Mouse (Mus musculus): ENCODE results near the gene Cabp2.
"Not testable (repeated sequence)": the region's sequence is repeated elsewhere in the genome, so short reads cannot be mapped to it uniquely, and the experiment has no call there.

Gene Cabp2

DNA sequence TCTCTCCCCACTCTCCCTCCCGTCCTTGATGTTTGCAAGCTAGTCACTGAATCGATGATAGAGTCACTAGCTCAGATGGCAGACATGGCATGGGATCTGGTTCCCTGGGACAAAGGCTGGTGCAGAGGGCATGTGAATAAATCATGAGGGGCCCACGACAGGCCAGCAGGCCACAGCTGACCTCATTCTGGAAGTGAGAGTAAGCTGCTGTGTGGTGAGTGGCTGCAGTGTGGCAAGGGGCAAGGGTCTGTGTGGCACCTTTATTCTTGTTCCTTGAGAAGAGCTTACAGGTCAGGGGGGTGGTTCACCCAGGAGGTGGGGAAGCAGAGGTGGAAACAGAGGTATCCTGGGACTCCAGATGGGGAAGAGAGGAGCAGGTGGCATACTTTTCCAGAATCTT is at the start of gene Cabp2:
Cabp2 (plus strand) TSS at position 185 of the 400 bp plus-strand sequence.
- in situ Hi-C loops (cut with MboI, MseI) = no loop called here

DNA sequence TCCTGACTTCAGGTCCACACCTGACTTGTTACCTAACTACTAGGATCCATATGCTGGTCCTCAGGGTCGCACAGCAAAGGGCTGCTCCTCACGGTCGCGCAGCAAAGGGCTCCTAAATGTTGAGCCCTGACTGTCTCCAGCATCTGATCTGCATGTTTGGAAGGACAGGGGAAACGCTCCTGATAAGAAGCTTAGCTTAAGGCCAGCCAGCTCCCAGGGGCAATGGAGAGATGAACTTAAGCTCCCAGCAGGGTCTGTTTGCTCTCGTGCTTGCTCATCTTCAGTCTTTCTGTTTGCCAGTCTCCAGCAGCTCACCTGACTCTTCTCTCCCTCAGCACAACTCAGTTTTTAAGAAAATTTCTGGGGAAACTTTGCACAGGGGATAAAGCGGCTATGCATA is 48.7 kb upstream of the Cabp2 start:
- in situ Hi-C loops (cut with MboI, MseI) = no loop called here

DNA sequence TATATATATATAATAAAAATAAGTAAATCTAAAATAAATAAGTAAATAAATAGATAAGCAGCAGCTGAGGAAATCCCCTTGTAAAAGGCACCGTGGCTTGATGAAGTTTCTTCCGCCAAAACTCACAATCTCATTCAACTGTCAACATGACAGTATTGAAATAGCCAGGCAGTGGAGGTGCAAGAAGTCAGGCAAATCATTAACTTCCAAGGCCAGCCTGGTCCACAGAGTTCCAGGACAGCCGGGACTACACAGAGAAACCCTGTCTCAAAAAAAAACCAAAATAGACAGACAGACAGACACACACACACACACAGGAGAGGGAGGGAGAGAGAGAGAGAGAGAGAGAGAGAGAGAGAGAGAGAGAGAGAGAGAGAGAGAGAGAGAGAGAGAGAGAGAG is 48.1 kb upstream of the Cabp2 start:
- in situ Hi-C loops (cut with MboI, MseI) = no loop called here

DNA sequence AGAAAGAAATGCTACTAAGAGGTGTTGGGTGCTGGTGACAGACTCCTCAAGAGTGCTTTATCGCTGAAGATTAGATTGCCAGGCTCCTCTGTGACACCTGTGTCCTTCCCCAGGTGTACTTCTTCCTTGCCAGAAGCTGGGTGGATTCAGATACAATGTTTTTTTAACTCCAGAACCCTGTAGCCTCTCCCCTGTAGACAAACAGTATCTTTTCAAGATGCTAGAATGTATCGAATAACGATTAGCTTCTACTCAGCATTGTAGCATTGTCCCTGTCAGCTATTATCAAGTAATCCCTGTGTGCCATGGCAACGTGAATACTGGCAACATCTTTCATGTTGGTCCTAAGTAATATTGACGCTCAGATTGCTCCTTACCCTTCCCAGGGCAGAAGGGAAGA is 47.6 kb upstream of the Cabp2 start:
- in situ Hi-C loops (cut with MboI, MseI) = no loop called here

DNA sequence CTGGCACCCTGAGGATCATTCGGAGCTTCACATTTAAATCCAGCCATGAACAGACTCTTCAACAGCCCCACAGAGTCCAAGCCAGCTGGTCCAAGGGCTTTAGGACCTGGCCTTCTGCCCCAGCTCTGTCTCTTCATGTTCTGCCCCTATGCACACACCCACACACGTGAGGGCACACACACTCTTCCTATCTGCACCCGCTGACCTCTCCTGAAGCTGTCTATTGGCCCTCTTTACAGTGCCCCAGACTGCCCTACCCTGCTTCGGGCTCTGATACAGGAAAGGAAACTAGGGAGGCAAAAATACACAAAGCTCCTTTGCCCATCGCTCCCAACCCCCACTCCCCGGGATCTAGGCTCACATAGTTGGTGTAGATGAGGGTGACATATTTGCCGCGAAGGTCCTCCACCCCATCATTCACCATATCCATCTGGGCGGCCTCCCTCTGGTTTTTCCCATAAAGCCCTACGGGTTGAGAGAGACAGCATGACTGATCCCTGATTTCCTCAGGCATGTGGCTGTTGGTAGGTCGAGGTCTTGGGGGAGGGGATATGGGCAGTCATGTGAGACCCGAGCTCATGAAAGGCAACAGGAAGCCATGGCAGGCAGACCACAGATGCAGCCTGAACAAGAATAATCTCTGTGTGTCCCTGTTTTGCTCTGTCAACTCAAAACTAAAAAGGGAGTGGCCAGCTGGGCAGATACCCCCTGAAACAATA is 44.9 kb upstream of the Cabp2 start:
- in situ Hi-C loops (cut with MboI, MseI) = no loop called here

DNA sequence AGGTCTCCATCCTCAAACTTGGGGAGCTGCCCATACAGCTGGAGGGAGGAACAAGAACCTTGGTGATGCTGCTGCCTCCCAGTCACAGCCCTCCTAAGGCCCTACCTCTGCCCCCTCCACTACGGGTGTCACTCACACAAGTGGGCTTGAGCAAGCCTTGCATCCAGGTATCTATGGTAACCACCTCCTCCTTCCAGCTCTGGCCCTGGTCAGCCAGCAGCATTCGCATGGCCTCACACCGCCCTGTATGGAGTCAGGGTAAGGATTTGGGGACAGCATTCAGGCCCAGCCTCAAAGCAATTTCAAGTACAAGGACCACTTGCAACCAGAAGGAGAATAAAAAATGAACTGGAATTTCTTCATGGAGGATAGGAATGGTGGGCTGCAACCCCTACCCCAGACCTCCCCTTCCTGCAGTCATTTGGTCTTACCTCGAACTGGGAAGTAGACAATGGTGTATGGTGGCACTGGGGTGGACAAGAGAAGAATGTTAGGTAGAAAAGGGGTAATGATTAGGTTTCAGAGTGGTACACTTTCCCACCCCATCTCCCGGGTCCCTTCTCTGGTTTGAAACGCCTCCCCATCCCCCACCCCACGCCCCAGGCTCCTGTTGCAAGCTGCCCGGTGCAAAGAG is 44.1 kb upstream of the Cabp2 start:
- in situ Hi-C loops (cut with MboI, MseI) = not testable (repeated sequence)

DNA sequence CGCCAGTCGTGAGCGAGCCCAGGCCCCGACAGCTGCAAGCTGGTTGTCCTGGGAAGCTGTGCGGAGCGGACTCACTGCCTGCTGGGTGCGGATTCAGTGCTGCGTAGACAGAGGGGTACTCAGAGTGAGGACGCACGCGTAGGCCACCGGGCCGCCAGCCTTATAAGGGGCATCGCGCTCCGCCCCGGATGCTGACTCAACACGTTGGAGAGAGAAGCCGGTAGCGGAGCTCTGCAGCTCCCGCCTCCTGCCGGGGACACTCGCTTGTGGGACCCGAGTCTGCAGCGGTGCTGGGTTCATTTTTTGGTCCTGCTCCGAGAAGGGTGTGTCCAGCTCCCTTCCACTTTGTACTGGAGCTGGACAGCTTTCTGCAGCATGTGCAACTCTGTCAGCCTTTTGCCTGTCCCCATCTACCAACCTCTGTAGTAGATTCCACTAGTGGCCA is 43.6 kb upstream of the Cabp2 start, which contains the start of gene Gstp1:
Gstp1 (minus strand) TSS at position 198 of the 445 bp plus-strand sequence.
- in situ Hi-C loops (cut with MboI, MseI) = no loop called here

DNA sequence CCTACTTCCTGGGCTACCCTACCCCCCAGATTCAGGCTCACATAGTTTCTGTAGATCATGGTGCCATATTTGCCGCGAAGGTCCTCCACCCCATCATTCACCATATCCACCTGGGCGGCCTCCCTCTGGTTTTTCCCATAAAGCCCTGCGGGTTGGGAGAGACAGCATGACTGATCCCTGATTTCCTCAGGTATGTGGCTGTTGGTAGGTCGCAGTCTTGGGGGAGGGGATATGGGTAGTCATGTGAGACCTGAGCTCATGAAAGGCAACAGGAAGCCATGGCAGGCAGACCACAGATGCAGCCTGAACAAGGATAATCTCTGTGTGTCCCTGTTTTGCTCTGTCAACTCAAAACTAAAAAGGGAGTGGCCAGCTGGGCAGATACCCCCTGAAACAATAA is 40.4 kb upstream of the Cabp2 start:
- in situ Hi-C loops (cut with MboI, MseI) = not testable (repeated sequence)

DNA sequence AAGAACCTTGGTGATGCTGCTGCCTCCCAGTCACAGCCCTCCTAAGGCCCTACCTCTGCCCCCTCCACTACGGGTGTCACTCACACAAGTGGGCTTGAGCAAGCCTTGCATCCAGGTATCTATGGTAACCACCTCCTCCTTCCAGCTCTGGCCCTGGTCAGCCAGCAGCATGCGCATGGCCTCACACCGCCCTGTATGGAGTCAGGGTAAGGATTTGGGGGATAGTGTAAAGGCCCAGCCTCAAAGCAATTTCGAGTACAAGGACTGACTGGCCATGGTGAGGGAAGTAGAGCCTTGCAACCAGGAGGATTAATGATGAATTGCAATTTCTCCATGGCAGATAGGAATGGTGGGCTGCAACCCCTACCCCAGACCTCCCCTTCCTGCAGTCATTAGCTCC is 39.9 kb upstream of the Cabp2 start:
- in situ Hi-C loops (cut with MboI, MseI) = not testable (repeated sequence)

DNA sequence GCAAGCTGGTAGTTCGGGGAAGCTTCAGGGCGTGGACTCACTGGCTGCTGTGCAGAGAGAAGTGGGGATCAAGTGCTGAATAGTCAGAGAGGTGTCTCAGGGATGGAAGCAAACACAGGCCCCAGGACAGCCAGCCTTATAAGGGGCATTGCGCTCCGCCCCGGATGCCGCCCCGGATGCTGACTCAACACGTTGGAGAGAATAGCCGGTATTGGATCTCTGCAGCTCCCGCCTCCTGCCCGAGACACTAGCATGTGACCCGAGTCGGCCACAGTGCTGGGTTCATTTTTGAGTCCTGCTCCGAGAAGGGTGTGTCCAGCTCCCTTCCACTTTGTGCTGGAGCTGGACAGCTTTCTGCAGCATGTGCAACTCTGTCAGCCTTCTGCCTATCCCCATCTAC is 39.3 kb upstream of the Cabp2 start:
- in situ Hi-C loops (cut with MboI, MseI) = no loop called here

DNA sequence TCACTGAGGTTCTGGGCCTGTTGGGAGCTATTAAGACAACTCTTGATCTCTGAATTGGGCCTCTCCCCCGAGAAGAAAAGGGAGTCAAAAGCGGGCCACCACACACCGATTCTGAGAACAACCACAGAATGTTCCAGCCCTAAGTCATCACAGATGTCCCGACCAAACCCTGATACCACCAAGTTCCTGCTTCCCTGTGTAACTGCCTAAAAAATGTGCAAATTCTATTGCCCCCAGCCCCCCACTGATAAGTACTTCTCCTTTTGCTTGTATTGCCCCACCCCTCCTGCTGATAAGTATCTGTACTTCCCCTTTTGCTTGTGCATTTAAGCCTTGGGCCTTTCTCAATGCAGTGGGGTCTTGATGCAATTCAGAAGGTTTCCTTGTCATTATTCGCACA is 37.3 kb upstream of the Cabp2 start:
- in situ Hi-C loops (cut with MboI, MseI) = not testable (repeated sequence)

DNA sequence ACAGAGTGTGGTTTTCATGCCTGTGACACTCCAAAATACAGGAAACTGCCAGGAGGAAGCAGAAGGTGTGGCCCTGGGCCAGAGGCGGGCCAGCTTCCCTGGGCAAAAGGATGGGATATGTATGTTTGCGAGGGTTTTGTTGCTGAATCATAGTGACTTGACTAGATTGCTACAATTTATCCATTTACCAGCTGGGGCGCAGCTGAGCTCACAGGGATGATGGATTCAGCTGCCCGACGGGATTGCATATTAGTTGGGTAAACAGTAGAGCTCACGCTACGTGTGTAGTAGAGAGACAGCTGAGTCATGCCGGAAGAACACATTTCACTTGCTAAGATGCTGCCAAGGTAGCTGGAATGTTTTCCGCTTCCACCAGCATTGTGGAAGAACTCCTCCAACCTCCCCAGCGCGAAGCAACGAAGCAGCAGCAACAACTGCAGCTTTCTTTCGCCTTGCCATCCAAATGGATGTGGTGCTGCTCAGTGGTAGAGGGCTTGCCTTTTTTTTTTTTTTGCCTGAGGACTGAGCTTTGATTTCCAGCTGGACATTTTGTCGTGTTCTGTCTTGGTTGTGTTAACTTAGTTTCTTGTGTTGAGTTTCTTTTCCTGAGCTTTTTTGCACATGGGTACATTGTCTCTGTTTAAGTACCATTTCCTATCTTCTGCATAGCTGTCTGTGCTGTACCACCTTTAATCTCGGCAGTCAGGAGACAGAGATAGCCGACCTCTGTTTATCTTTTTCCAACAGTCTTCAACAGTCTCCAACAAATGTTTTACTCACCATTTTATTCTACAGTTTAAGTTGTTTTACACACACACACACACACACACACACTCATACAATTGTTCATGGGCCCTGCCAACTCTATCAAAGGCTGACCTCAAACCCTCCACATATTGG is 35.2 kb upstream of the Cabp2 start, which contains the start of gene Gstp2:
Gstp2 (minus strand) TSS at position 58 of the 900 bp plus-strand sequence.
- in situ Hi-C loops (cut with MboI, MseI) = no loop called here

DNA sequence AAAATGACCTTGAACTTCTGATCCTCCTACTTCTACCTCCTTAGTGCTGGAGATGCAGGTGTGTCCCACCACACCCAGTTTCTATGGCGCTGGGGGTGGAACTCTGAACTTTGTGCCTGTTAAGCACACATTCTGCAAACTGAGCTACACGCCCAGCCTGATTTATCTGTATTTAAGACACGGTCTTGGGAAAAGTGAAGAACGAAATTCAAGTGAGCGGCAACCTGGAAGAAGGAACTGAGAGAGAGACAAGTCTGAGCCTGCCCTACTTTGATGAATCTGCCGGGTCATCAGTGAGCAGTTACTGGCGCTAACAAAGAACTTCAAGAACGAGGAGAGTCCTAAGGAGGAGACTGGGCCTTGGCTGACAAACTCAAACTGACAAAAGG is 34.5 kb upstream of the Cabp2 start:
- in situ Hi-C loops (cut with MboI, MseI) = no loop called here

DNA sequence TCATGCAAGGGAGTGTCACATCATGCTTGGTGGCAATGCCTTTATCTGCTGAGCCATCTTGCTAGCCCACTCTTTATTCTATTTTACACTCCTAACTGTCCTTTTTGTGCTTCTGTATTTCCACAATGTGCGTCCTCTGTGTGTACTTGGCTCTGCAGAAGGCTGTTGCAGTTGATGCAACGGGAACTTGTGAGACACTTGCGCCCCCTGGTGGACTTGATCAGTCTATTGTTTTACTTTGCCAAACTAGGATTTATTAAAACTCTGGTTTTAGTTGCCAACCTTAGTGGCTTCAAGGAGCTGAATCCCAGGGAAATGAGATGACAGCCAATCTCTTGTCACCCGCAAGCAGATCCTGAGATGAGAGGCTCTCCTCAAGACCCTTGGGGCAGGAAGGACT is 33.5 kb upstream of the Cabp2 start:
- in situ Hi-C loops (cut with MboI, MseI) = no loop called here

DNA sequence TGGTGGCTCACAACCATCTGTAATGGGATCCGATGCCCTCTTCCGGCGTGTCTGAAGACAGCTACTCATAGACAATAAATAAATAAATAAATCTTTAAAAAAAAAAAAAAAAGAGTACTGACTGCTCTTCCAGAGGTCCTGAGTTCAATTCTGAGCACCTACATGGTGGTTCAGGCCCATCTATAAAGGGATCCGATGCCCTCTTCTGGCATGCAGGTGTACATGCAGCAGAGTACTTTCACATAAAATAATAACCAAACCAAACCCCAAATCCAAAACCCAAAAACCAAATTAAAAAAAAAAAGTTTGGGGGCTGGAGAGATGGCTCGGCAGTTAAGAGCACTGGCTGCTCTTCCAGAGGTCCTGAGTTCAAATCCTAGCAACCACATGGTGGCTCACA is 32.3 kb upstream of the Cabp2 start:
- in situ Hi-C loops (cut with MboI, MseI) = not testable (repeated sequence)

DNA sequence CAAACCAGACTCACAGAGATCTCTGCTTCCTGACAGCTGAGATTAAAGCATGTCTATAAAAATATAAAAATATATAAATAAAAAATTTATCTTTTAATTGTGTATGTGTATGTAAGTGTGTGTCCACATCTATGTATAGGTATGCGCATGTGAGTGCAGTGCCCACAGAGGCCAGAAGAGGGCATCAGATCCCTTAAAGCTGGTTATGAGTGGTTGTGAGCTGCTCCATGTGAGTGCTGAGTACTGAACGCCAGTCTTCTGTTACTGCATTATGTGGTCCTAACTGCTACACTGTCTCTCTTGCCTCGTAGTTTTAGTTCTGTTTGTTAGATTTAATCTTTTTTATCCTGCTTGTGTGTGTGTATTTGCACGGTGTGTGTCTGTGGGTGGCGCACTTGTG is 30.4 kb upstream of the Cabp2 start:
- in situ Hi-C loops (cut with MboI, MseI) = loop anchor here (5.0 kb wide), 2 partner anchors 34 to 741 kb away; partner anchors contain the start of gene Rbm4

DNA sequence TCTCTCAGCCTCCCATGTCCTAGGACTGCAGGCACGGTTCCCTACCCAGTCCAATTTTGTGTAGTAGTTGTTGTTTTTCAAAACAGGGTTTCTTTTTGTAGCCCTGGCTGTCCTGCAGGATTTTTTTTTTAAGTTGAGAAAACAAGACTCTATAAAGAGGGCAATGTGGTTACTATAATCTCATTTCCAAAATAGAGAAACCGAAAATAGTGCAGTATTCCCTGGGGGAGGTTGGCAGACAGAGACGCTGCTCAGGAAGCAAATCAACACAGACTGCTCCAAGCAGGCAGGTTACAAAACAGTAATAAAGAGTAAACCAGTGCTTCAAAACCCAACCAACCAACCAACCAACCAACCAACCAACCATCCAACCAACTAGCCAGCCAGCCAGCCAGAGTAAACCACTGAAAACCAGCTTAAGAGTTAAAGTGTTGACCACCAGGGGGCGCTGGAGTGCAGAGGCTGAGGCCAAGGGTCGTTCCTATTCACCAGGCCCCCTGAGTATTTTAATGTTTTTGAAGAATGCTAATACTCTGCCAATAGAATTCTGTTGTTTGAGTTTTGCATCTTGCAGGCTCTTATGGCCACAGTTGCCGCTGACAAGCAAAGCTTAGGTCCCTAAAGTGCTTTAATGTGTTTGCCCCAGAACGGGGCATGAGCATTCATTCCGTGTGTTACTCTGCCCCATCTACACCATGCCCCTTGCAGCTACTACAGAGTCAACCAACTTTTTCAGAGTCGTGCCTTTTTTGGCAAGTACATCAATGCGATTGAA is 29.4 kb upstream of the Cabp2 start:
- in situ Hi-C loops (cut with MboI, MseI) = loop anchor here (5.0 kb wide), 2 partner anchors 35 to 740 kb away; partner anchors contain the start of gene Rbm4

DNA sequence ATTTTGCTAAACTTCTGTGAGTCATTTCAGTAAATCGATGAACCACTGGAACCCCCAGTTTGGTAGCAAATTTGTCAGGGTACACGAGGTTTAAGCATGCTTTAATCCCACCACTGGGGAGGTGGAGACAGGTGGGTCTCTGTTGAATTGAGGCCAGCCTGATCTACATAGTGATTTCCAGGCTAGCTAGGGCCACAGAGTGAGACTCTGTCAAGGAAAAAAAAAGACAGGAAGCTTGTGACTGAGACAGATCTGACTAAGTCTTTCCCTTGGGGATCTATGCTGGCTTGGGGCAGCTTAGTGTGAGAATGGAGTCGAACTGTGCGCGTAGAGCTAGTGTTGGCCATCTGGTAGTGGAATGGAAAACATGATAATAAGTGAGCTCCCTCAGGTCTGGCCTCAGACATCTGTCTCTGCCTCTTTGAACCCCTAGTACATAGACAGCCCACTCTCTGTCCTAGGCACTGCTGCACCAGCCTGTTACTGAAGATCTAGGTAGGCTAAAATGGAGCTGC is 28.8 kb upstream of the Cabp2 start:
- in situ Hi-C loops (cut with MboI, MseI) = loop anchor here (5.0 kb wide), 2 partner anchors 35 to 740 kb away; partner anchors contain the start of gene Rbm4

DNA sequence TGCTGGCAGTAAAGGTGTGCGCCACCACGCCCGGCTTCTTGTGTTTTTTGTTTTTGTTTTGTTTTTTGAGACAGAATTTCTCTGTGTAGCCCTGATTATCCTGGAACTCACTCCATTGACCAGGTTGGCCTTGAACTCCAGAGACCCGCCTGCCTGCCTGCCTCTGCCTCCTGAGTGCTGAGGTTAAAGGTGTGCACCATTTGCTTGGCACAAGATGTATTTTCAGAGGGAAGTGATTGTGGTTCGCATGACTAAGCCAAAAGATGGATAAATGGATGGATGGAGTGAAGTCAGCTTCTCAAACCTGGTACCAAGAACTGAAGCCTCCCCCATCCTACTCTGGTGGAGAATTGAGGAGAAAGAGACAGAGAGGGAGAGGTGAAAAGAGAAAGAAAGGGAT is 26.8 kb upstream of the Cabp2 start:
- in situ Hi-C loops (cut with MboI, MseI) = loop anchor here (5.0 kb wide), 2 partner anchors 37 to 738 kb away; partner anchors contain the start of gene Rbm4

DNA sequence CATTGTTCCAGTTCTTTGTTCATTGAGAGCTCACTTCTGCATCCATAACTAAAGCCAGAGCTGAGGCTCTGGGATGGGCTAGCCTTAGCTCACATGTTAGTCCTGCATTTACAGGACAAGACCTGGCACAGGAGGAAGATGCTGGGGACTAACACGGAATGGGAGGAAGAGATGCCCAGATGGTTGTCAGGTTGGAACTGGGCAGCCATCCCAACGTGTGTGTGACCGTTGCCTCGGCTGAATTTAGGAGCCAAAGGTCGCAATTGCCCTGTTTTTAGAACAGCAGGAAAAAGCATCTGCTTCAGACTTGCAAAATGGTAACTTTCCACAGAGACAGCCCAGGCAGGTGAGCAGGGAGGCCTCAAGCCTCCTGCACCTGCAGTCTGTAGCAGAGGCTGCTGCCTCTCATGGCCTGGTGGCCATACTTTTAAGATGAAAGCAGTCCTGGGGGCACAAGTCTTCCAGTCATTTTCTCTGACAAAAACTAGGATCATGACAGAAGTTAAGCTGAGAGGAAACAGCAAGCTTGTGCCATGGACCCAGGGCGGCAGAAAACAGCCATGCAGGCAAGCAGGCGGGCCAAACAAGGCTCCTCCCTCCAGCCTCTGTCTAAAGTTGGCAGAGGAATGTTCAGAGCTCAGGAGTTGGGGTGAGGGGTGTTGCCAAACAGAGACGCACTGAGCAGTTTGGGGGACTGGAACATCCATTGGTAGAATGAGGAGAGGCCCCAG is 26.0 kb upstream of the Cabp2 start:
- in situ Hi-C loops (cut with MboI, MseI) = no loop called here
